Mouse (Mus musculus) stomach, postnatal 0 days (tissue): Measurements from ENCODE around the gene Gpc2.

Experiments
- CTCF ChIP-seq: IDR thresholded peaks from 2 replicates; pipeline ENCODE4 v1.5.1; 2016; ENCODE audit warnings: antibody characterized with exemption, low read depth, mild to moderate bottlenecking, moderate library complexity
- EP300 ChIP-seq: optimal IDR thresholded peaks from 2 replicates; pipeline ENCODE3; 2016; ENCODE audit warnings: antibody characterized with exemption

DNA sequence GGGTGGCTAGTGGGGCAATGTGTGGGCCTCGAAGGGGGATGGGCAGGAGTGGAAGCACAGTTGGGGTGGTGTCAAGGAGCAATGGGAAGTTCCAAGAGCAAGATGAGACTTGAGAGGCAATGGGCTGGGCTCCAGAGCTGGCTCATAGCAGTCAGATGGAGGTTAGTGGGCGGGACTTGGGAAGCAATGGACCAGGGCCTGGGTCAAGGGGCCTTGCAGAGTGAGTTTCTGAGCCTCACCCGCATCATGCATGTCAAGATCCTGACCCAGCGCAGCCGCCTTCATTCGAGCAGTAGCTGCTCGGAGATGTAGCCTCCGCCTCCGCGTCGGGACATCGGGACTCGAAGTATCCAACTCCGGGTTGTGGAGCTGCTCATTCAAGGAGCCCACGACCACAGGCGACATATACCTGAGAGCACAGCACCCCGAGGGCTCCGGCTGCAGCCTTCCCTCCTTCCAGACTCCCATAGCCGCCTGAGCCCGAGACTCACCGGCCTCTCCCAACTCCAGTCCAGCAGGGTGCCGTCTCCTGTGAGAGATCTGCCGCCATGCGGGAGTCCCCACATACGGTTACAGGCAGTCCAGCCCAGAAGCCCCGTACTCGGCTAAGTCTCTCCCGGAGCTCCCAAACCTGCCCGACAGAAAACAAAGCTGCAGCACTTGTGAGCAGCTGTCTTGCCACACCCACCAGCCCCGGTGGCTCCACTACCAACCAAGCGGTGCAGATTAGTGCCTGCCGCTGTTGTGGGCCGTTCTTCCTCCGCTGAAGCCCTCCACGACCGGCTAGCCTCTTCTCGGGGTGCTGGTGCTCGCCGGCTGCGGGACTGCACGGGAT is 4.4 kb downstream of the Gpc2 start:
- TF ChIP-seq CTCF (no peak), EP300 (no peak)
